Mouse (Mus musculus): ENCODE results near the gene Tspan18.

Tspan18 gene

GRCm38 (mm10) chr2:93333817-93334731 lies at the start of gene Tspan18:
Gene Tspan18, minus strand, starts transcription at chr2:93334505.
- DNase-seq (ENCODE audit: low read depth, low spot score) = peak; percentile 76

- DNase-seq (ENCODE audit: low read depth, low spot score) = no peak
Measured at GRCm38 (mm10) chr2:93383831-93384230, 49.5 kb upstream of the Tspan18 start.

GRCm38 (mm10) chr2:93380680-93381089 lies 46.4 kb upstream of the Tspan18 start:
- DNase-seq (ENCODE audit: low read depth, low spot score) = peak; percentile 12

GRCm38 (mm10) chr2:93377797-93378196 lies 43.5 kb upstream of the Tspan18 start:
- no peak for DNase-seq (ENCODE audit: low read depth, low spot score)

GRCm38 (mm10) chr2:93377157-93377556 lies 42.9 kb upstream of the Tspan18 start:
- DNase-seq (ENCODE audit: low read depth, low spot score) = no peak

- no peak for DNase-seq (ENCODE audit: low read depth, low spot score)
Measured at GRCm38 (mm10) chr2:93372872-93373271, 38.6 kb upstream of the Tspan18 start.

GRCm38 (mm10) chr2:93372097-93372571 lies 37.8 kb upstream of the Tspan18 start:
- DNase-seq (ENCODE audit: low read depth, low spot score) = no peak

- DNase-seq (ENCODE audit: low read depth, low spot score) = no peak
Measured at GRCm38 (mm10) chr2:93368954-93369353, 34.6 kb upstream of the Tspan18 start.

- no peak for DNase-seq (ENCODE audit: low read depth, low spot score)
Measured at GRCm38 (mm10) chr2:93367962-93368361, 33.7 kb upstream of the Tspan18 start.

- no peak for DNase-seq (ENCODE audit: low read depth, low spot score)
Measured at GRCm38 (mm10) chr2:93365411-93365810, 31.1 kb upstream of the Tspan18 start.

GRCm38 (mm10) chr2:93364951-93365350 lies 30.6 kb upstream of the Tspan18 start:
- no peak for DNase-seq (ENCODE audit: low read depth, low spot score)

- DNase-seq (ENCODE audit: low read depth, low spot score) = peak; percentile 34
Measured at GRCm38 (mm10) chr2:93361454-93361853, 27.1 kb upstream of the Tspan18 start.

GRCm38 (mm10) chr2:93360310-93360709 lies 26.0 kb upstream of the Tspan18 start:
- no peak for DNase-seq (ENCODE audit: low read depth, low spot score)

- no peak for DNase-seq (ENCODE audit: low read depth, low spot score)
Measured at GRCm38 (mm10) chr2:93357391-93357790, 23.1 kb upstream of the Tspan18 start.

GRCm38 (mm10) chr2:93355845-93356244 lies 21.5 kb upstream of the Tspan18 start:
- DNase-seq (ENCODE audit: low read depth, low spot score) = no peak

GRCm38 (mm10) chr2:93354621-93355020 lies 20.3 kb upstream of the Tspan18 start:
- no peak for DNase-seq (ENCODE audit: low read depth, low spot score)

- DNase-seq (ENCODE audit: low read depth, low spot score) = no peak
Measured at GRCm38 (mm10) chr2:93353725-93354124, 19.4 kb upstream of the Tspan18 start.

GRCm38 (mm10) chr2:93352915-93353685 lies 18.8 kb upstream of the Tspan18 start:
- no peak for DNase-seq (ENCODE audit: low read depth, low spot score)

GRCm38 (mm10) chr2:93351352-93351751 lies 17.0 kb upstream of the Tspan18 start:
- no peak for DNase-seq (ENCODE audit: low read depth, low spot score)

GRCm38 (mm10) chr2:93347018-93347417 lies 12.7 kb upstream of the Tspan18 start:
- DNase-seq (ENCODE audit: low read depth, low spot score) = no peak

GRCm38 (mm10) chr2:93346609-93347008 lies 12.3 kb upstream of the Tspan18 start:
- no peak for DNase-seq (ENCODE audit: low read depth, low spot score)

- no peak for DNase-seq (ENCODE audit: low read depth, low spot score)
Measured at GRCm38 (mm10) chr2:93345663-93346268, 11.5 kb upstream of the Tspan18 start.

Data from mesoderm, embryonic 11.5 days (tissue).